Mouse (Mus musculus): ENCODE measurements around the gene Prom2.

- TF ChIP-seq CTCF (IDR thresholded peaks at IDR 0.05; ENCODE audit: borderline replicate concordance, insufficient read depth, low read length) (no peak), POLR2A (IDR thresholded peaks at IDR 0.05; ENCODE audit: low read depth, low read length) (no peak)
These were observed 8.9 kb downstream of the Prom2 start for GRCm38 (mm10) chr2:127532379-127532778.

All from embryonic fibroblast, embryonic 13.5 days (primary cell).